Mouse (Mus musculus) small intestine, adult 2 months (tissue): Measurements from ENCODE around the gene Lsm14b.

Experiments
- CTCF ChIP-seq: fragments of 200-500 bp; IDR thresholded peaks from 2 replicates; pipeline ENCODE4 v1.5.1; 2012; ENCODE audit warnings: low read depth, mild to moderate bottlenecking, control low read depth, inconsistent platforms, low read length, moderate library complexity, mixed read lengths; ENCODE audit not compliant: insufficient replicate concordance, insufficient read length; ENCODE audit errors: extremely low read depth
- POLR2A ChIP-seq: fragments of 200-500 bp; IDR thresholded peaks from 2 replicates; pipeline ENCODE4 v1.6.1; 2012; ENCODE audit warnings: low read depth, mild to moderate bottlenecking, control low read depth, inconsistent platforms, low read length, moderate library complexity

DNA sequence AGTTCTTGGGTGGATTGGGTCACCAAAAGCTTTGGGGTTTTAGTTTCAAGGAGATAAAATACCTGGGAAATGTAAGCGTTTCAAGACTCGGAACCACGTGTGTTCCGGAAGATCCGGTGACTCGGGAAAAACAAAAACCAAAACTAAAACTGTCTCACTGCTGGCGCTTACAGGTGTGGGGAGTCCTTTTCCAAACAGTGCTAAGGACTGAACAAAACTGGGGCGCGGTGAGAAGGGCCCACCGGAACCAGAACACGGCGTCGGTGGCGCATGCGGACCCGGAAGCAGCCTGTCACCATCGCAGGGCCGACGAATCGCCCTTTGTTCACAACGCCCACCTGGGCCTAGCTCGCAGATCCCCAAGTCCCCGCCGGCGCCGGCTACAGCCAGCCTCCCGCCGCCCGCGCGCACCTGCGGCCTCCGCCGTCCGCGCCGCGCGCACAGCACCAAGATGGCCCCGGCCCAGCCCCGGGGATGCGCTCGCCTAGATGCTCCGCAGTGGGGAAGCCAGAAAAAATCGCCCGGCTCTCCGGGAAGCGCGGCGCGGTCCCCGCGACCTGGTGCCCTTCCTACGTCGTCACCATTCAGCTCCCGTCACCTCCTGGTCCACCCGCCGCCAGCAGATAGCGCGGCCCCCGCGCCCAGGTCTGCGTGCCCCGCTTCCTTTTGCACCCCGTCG lies 16.9 kb downstream of the Lsm14b start:
- no peak for TF ChIP-seq CTCF
- no peak for TF ChIP-seq POLR2A
